Mouse (Mus musculus) thymus, postnatal 14 days (tissue): ENCODE measurements around the gene Clic3.

Source experiments
- DNase-seq: peaks from one replicate; pipeline ENCODE4 v3.0.0; 2021

Clic3 gene

DNA sequence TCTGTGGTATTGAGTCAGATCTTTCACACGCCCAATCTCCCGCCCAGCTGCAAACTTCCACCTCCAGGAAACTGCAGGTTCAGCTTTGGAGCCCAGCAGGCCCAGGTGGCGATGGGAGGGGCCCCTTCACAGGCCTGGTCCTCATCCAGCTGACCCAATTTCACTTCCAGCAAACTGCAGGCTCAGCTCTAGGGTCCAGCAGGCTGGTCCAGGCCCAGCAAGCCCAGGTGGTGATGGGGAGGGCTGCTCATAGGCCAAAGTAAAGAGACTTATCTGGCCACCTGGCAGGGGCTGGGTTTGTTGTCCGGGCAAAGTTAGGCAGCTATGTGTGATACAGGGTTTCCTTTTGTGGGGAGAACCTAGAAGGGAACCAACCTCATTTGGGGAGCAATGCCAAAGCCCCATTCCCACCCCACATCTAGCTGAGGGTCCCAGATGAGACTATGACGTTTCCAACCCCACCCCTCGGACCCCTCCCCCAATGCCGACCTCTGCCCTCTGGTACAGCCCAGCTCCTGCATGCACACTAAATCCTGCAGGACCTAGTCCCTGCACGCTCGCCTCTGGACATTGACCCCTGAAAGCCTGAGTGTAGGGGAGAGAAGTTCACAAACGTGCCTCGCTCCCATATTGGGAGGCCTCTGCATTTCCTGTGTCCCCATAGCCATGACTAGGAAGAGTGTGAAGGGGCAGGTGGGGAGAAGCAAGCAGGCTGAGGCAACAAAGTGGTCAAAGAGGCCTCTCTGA, 28.4 kb downstream of the Clic3 start:
- peak; percentile 65 for DNase-seq

- DNase-seq, result no peak
These were observed 31.5 kb downstream of the Clic3 start for GRCm38 (mm10) chr2:25487965-25488670.

- DNase-seq, result no peak
These were observed 32.0 kb downstream of the Clic3 start for GRCm38 (mm10) chr2:25488671-25489068.

GRCm38 (mm10) chr2:25492988-25493387, 36.4 kb downstream of the Clic3 start:
- no peak for DNase-seq

DNA sequence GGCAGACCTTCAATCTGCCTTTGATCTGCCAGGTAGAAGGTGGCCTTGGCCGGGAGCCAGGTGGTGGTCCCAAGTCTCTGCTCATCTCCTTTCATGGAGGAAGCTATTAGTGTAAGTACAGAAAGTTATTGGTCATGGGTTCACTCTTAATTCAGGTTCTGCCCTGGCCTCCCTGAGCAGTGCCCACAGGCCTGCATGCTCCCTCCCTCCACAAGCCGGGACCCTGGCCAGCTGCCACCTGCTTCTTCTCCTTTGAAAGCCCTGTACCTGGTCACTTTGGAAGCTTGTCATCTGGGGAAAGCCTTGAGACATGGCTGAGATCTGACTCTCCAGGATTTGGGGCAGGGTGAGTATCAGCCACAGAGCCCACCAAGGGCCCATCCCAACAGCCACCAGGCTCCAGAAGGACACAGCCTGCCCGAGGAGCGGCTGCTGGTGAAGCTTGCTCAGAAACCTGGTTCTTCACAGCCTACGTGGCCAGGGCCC, 36.9 kb downstream of the Clic3 start, which contains the start of gene Lcn12:
Gene Lcn12, minus strand, starts transcription at position 436 of the 486 bp plus-strand sequence.
- DNase-seq, result no peak

GRCm38 (mm10) chr2:25496462-25496861, 39.8 kb downstream of the Clic3 start:
- DNase-seq, result peak; percentile 30

- DNase-seq, result no peak
These were observed 41.4 kb downstream of the Clic3 start for GRCm38 (mm10) chr2:25497846-25498575.

DNA sequence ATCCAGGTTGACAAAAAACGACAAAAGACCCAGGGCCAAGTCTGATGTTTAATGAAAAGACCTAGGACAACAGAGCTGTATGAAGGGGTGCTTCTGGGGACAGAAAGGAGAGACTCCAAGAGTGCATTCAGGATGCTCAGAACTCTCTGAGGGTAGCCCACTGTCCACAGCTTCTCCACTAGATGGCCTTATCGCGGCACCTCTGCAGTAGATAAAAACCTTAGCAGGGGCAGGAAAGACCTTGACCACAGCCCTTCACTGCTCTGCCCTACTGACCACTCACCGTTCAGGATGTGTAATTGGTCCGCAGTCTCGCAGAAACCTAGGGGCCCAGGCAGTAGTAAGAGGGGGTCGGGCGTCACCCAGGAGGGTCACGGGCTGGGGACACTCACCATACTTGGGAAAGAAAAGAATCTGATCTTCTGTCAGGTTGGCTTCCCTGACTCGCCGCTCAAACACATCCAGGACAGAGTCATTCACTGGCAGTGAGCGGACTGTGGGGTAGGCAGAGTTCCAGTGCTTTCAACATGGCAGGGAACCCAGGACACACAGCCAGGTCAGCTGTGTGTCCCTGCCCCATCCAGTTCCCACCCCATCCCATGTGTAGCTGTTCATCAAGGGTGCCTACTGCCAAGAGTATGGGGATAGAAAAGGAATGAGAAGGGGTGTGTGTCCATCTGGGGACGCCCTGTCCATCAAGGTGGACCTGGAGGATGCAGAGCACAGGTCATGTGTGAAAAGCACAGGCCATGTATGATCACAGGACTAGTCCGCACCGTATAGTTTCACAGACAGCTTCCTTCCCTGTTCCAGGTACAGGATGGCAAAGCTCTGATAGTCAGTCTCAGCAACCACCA, 42.2 kb downstream of the Clic3 start:
- DNase-seq, result no peak

- peak; percentile 28 for DNase-seq
These were observed 43.5 kb downstream of the Clic3 start for GRCm38 (mm10) chr2:25500071-25500575.

DNA sequence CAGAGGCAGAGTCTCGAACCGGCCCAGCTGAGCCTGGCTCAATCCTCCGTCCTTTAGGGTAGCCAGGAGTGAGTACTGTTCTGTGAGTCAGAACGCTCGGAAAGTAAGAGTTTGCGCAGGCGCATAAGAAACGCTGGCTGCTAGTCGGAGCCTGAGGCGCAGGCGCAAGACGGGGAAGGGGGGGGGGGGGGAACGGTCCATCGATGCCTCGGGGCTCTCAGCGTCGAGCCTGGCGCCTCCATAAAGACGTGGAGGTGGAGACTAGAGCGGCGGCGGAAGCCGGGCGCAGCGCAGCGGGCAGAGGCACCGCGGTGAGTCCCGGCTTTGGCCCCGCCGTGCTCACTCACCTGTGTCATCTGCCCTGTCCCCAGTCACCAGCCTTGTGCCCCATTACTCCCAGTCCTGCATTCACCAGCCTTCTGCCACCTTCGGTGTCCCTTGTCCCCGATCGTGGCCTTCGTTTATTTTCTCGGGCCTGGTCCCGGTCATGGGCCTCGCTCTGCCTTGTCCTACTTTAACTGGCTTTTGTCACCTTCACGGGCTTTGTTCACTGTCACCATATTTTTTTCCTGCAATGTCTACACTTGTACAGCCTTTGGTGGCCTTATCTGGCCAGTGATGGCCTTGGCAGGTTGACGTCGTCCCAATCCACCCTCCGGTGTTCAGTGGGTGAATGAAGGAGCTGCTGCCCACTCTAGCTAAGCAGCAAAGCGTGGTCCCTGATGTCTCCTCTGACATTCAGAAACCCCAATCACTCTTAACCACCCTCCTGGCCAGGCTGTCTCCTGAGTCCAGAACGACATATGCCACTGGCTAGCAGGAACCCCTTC, 44.2 kb downstream of the Clic3 start, which contains the start of gene Fbxw5:
Gene Fbxw5, plus strand, starts transcription at position 175 of the 830 bp plus-strand sequence.
- DNase-seq, result peak; percentile 88

GRCm38 (mm10) chr2:25501593-25502486, 45.2 kb downstream of the Clic3 start, which contains the start of gene C8g:
C8g (minus strand) TSS chr2:25501719.
- peak; percentile 31 for DNase-seq

DNA sequence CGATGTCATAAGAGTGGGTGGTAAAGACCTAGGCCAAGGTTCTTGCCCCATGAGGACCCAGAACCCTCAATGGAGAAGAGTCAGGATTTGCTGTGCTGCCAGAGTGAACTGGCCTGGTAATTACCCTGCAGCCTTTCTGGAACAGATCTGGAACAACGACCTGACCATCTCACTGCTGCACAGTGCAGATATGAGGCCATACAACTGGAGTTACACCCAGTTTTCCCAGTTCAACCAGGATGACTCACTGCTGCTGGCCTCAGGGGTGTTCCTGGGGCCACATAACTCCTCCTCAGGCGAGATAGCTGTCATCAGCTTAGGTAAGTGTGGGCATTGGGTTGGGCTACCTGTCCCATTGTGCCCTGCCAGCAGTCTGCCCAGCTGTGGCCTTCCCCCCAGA, 46.1 kb downstream of the Clic3 start:
- DNase-seq, result no peak

GRCm38 (mm10) chr2:25504538-25504937, 47.9 kb downstream of the Clic3 start:
- no peak for DNase-seq

- no peak for DNase-seq
These were observed 48.4 kb downstream of the Clic3 start for GRCm38 (mm10) chr2:25505000-25505399.

GRCm38 (mm10) chr2:25505860-25506259, 49.2 kb downstream of the Clic3 start:
- no peak for DNase-seq

GRCm38 (mm10) chr2:25506964-25507363, 50.3 kb downstream of the Clic3 start:
- peak; percentile 78 for DNase-seq
